Mouse (Mus musculus) MEL (cell line): ENCODE measurements around the gene Prlh. TPM values are rescaled to one million over a fixed set of nuclear protein-coding genes. Genes with fewer than 3 reads are reported as not detected.

ENCODE experiments used
- DNase-seq: peaks from one replicate; pipeline ENCODE4 v3.0.0; 2011; ENCODE audit warnings: low read depth, low spot score
- H3K27ac ChIP-seq: 2 replicates; pipeline ENCODE4 v1.5.1; 2012; ENCODE audit warnings: low read depth, mild to moderate bottlenecking, control low read depth, low read length, moderate library complexity; ENCODE audit not compliant: control insufficient read depth
- H3K27me3 ChIP-seq, 2 experiments: fragments of 150-350 bp in 1 of 2; sonication (generic) in 1 of 2; 2 replicates each; pipeline ENCODE4 v1.6.1; 2012; ENCODE audit warnings: low read length in 2 of 2, mild to moderate bottlenecking in 2 of 2, improper control_type of control experiment in 1 of 2, moderate library complexity in 1 of 2; ENCODE audit not compliant: insufficient read depth in 2 of 2, control insufficient read depth in 1 of 2
- H3K36me3 ChIP-seq, 2 experiments: 2 replicates each; pipeline ENCODE4 v1.6.1; 2012 to 2014; ENCODE audit warnings: low read length in 2 of 2, improper control_type of control experiment in 1 of 2, inconsistent platforms in 1 of 2, mild to moderate bottlenecking in 1 of 2; ENCODE audit not compliant: insufficient read depth in 2 of 2, control insufficient read depth in 1 of 2
- H3K4me1 ChIP-seq, 2 experiments: fragments of 150-350 bp in 1 of 2; sonication (generic) in 1 of 2; 2 replicates each; pipeline ENCODE4 v1.6.1; 2012; ENCODE audit warnings: low read length in 2 of 2, improper control_type of control experiment in 1 of 2, mild to moderate bottlenecking in 1 of 2; ENCODE audit not compliant: insufficient read depth in 2 of 2, control insufficient read depth in 1 of 2
- H3K4me3 ChIP-seq, 2 experiments: fragments of 150-350 bp in 1 of 2; sonication (generic) in 1 of 2; 2 replicates each; pipeline ENCODE4 v1.5.1; 2012; ENCODE audit warnings: low read depth in 2 of 2, low read length in 2 of 2, mild to moderate bottlenecking in 2 of 2, moderate library complexity in 2 of 2, control low read depth in 1 of 2, improper control_type of control experiment in 1 of 2; ENCODE audit not compliant: control insufficient read depth in 1 of 2, insufficient read depth in 1 of 2
- H3K79me2 ChIP-seq: 2 replicates; pipeline ENCODE4 v1.6.1; 2012; ENCODE audit warnings: mild to moderate bottlenecking, low read length, moderate library complexity; ENCODE audit not compliant: control insufficient read depth, poor library complexity, insufficient read depth
- H3K9ac ChIP-seq: 2 replicates; pipeline ENCODE4 v1.6.1; 2012; ENCODE audit warnings: low read depth, mild to moderate bottlenecking, control low read depth, low read length, moderate library complexity; ENCODE audit not compliant: control insufficient read depth, poor library complexity, severe bottlenecking
- H3K9me3 ChIP-seq: fragments of 150-350 bp; sonication (generic); replicated peaks from 2 replicates; pipeline ENCODE4 v1.6.1; 2012; ENCODE audit warnings: mild to moderate bottlenecking, low read length, improper control_type of control experiment, moderate library complexity; ENCODE audit not compliant: insufficient read depth
- E2F4 ChIP-seq: IDR thresholded peaks from 2 replicates; pipeline ENCODE4 v1.6.1; 2011; ENCODE audit warnings: low read depth, low read length, improper control_type of control experiment, borderline replicate concordance
- ETS1 ChIP-seq: IDR thresholded peaks from 2 replicates; pipeline ENCODE4 v1.6.1; 2012; ENCODE audit warnings: low read depth, mild to moderate bottlenecking, inconsistent platforms, low read length, improper control_type of control experiment, moderate library complexity
- HCFC1 ChIP-seq: IDR thresholded peaks from 2 replicates; pipeline ENCODE4 v1.6.1; 2012; ENCODE audit warnings: low read depth, mild to moderate bottlenecking, inconsistent platforms, low read length, improper control_type of control experiment, moderate library complexity
- JUND ChIP-seq: IDR thresholded peaks from 2 replicates; pipeline ENCODE4 v1.6.1; 2011; ENCODE audit warnings: low read depth, mild to moderate bottlenecking, improper control_type of control experiment, low read length
- KAT2A ChIP-seq: conservative IDR thresholded peaks from 2 replicates; pipeline ENCODE4 v1.6.1; 2012; ENCODE audit warnings: low read depth, low read length, improper control_type of control experiment, inconsistent platforms
- MAX ChIP-seq: IDR thresholded peaks from 2 replicates; pipeline ENCODE4 v1.6.1; 2011; ENCODE audit warnings: low read length, improper control_type of control experiment
- MAZ ChIP-seq: IDR thresholded peaks from 2 replicates; pipeline ENCODE4 v1.6.1; 2012; ENCODE audit warnings: low read depth, mild to moderate bottlenecking, inconsistent platforms, low read length, improper control_type of control experiment
- MEF2A ChIP-seq: IDR thresholded peaks from 2 replicates; pipeline ENCODE4 v1.6.1; 2014; ENCODE audit warnings: low read depth, mild to moderate bottlenecking, inconsistent platforms, low read length, improper control_type of control experiment; ENCODE audit not compliant: poor library complexity, insufficient replicate concordance, severe bottlenecking; ENCODE audit errors: extremely low read depth
- MXI1 ChIP-seq: IDR thresholded peaks from 2 replicates; pipeline ENCODE4 v1.6.1; 2011; ENCODE audit warnings: mild to moderate bottlenecking, low read depth, low read length, improper control_type of control experiment
- NRF1 ChIP-seq: IDR thresholded peaks from 2 replicates; pipeline ENCODE4 v1.6.1; 2014; ENCODE audit warnings: low read depth, mild to moderate bottlenecking, inconsistent platforms, low read length, improper control_type of control experiment, moderate library complexity; ENCODE audit not compliant: poor library complexity, insufficient read depth, severe bottlenecking
- POLR2AphosphoS2 ChIP-seq: IDR thresholded peaks from 2 replicates; pipeline ENCODE4 v1.6.1; 2011; ENCODE audit warnings: low read length, improper control_type of control experiment
- POLR2AphosphoS5 ChIP-seq: IDR thresholded peaks from 2 replicates; pipeline ENCODE4 v1.6.1; 2012; ENCODE audit warnings: low read depth, borderline replicate concordance, mild to moderate bottlenecking, inconsistent platforms, low read length, moderate library complexity, mixed read lengths
- RCOR1 ChIP-seq: IDR thresholded peaks from 2 replicates; pipeline ENCODE4 v1.6.1; 2012; ENCODE audit warnings: low read depth, mild to moderate bottlenecking, inconsistent platforms, low read length, improper control_type of control experiment
- SIN3A ChIP-seq: IDR thresholded peaks from 2 replicates; pipeline ENCODE4 v1.6.1; 2012; ENCODE audit warnings: low read length, improper control_type of control experiment, inconsistent platforms
- TBP ChIP-seq: IDR thresholded peaks from 2 replicates; pipeline ENCODE4 v1.8.0; 2011; ENCODE audit warnings: low read depth, low read length, improper control_type of control experiment
- TCF12 ChIP-seq: IDR thresholded peaks from 2 replicates; pipeline ENCODE4 v1.6.1; 2014; ENCODE audit warnings: low read depth, mild to moderate bottlenecking, inconsistent platforms, low read length, improper control_type of control experiment, moderate library complexity
- UBTF ChIP-seq: IDR thresholded peaks from 2 replicates; pipeline ENCODE4 v1.6.1; 2012; ENCODE audit warnings: low read depth, mild to moderate bottlenecking, inconsistent platforms, low read length, improper control_type of control experiment, moderate library complexity, borderline replicate concordance; ENCODE audit not compliant: insufficient read depth
- USF1 ChIP-seq: IDR thresholded peaks from 2 replicates; pipeline ENCODE4 v1.6.1; 2014; ENCODE audit warnings: low read depth, mild to moderate bottlenecking, inconsistent platforms, low read length, improper control_type of control experiment, moderate library complexity
- ZMIZ1 ChIP-seq: IDR thresholded peaks from 2 replicates; pipeline ENCODE4 v1.6.1; 2012; ENCODE audit warnings: low read depth, mild to moderate bottlenecking, inconsistent platforms, low read length, improper control_type of control experiment, moderate library complexity
- polyA plus RNA-seq, 2 experiments: library from polyadenylated mRNA; stranded (reverse) in 1 of 2; unstranded in 1 of 2; fragments of >175 nt in 1 of 2; fragments of >200 nt in 1 of 2; gene quantifications; 2 replicates each; pipeline versions ENCODE4 v1.2.1 to v1.2.4; 2012; ENCODE audit warnings: low replicate concordance in 2 of 2, low read depth in 1 of 2; ENCODE audit not compliant: insufficient read length in 2 of 2, insufficient read depth in 1 of 2, missing spikeins in 1 of 2
- total RNA-seq: library from RNA; depleted of rRNA; stranded (reverse); fragments of 300-350 nt; gene quantifications from 2 replicates; pipeline ENCODE4 v1.2.3, GENCODE M21; 2012

Prlh gene
- total and polyA plus RNA-seq, 3 experiments, result not detected

- Histone ChIP-seq H3K4me3 (no peak overlapping the region), H3K36me3 (no peaks in the 10 kb centered on the region), H3K27ac (no peak overlapping the region), H3K27me3 (no peaks in the 10 kb centered on the region), H3K4me1 (no peaks in the 10 kb centered on the region), H3K9ac (no peak overlapping the region), H3K9me3 (no peaks in the 10 kb centered on the region), H3K79me2 (no peaks in the 10 kb centered on the region)
- TF ChIP-seq MXI1, result no peak
- DNase-seq, result no peak
Observed at GRCm38 (mm10) chr1:90926030-90926429, 26.9 kb upstream of the Prlh start.

- H3K36me3 ChIP-seq, result no peaks in the 10 kb centered on the region
- DNase-seq, result no peak
- H3K4me3 ChIP-seq, result no peak overlapping the region
- no peak overlapping the region for H3K9ac ChIP-seq
- no peak overlapping the region for H3K27ac ChIP-seq
- no peaks in the 10 kb centered on the region for H3K4me1 ChIP-seq
- no peaks in the 10 kb centered on the region for H3K27me3 ChIP-seq
- TF ChIP-seq POLR2AphosphoS2 (no peak), MAZ (no peak), MEF2A (no peak), NRF1 (no peak), KAT2A (no peak), E2F4 (no peak), TBP (no peak), MAX (no peak), POLR2AphosphoS5 (no peak), JUND (no peak), ZMIZ1 (no peak), ETS1 (no peak), TCF12 (no peak), HCFC1 (no peak), UBTF (no peak), USF1 (no peak), SIN3A (no peak), RCOR1 (no peak)
- no peaks in the 10 kb centered on the region for H3K79me2 ChIP-seq
- no peaks in the 10 kb centered on the region for H3K9me3 ChIP-seq
Observed at GRCm38 (mm10) chr1:90927308-90927707, 25.6 kb upstream of the Prlh start.
